Mouse (Mus musculus) liver, embryonic 14.5 days (tissue): ENCODE results near the gene Mmp14. TPM values are rescaled to one million over a fixed set of nuclear protein-coding genes. Genes with fewer than 3 reads are reported as not detected.
A peak's percentile ranks its signal among the peaks of the same experiment; 100 is the strongest.

ENCODE experiments used
- ATAC-seq: fragments of 200-750 bp; cut with Nextera tagmentation; 2 replicates; pipeline ENCODE4 v1.8.0; 2017; ENCODE audit warnings: moderate number of reproducible peaks, mild to moderate bottlenecking, moderate library complexity; ENCODE audit not compliant: insufficient read depth
- DNase-seq, 3 experiments: peaks; one replicate each; pipeline ENCODE4 v3.0.0-alpha.2; 2012 to 2013; ENCODE audit warnings: low read depth in 3 of 3, low spot score in 3 of 3
- H3K27ac ChIP-seq: fragments of 300-500 bp; sonication (generic); 2 replicates; pipeline ENCODE4 v1.5.1; 2014; ENCODE audit warnings: moderate library complexity, mild to moderate bottlenecking, control low read depth, inconsistent platforms
- H3K27me3 ChIP-seq: fragments of 300-500 bp; sonication (generic); 2 replicates; pipeline ENCODE4 v1.6.1; 2014; ENCODE audit warnings: mild to moderate bottlenecking, low read length, moderate library complexity; ENCODE audit not compliant: control insufficient read depth, insufficient read depth
- H3K36me3 ChIP-seq: fragments of 300-500 bp; sonication (generic); replicated peaks from 2 replicates; pipeline ENCODE4 v1.6.1; 2014; ENCODE audit warnings: low read depth; ENCODE audit not compliant: control insufficient read depth, insufficient read depth
- H3K4me1 ChIP-seq, 2 experiments: fragments of 200-500 bp in 1 of 2; fragments of 300-500 bp in 1 of 2; sonication (generic) in 1 of 2; replicated peaks; 2 replicates each; pipeline ENCODE4 v1.6.1; 2012 to 2014; ENCODE audit warnings: antibody characterized with exemption in 1 of 2, inconsistent platforms in 1 of 2, low read length in 1 of 2; ENCODE audit not compliant: control insufficient read depth in 2 of 2, insufficient read depth in 2 of 2
- H3K4me2 ChIP-seq: fragments of 300-500 bp; sonication (generic); 2 replicates; pipeline ENCODE4 v1.6.1; 2014; ENCODE audit warnings: low read depth, mild to moderate bottlenecking, control low read depth, moderate library complexity
- H3K4me3 ChIP-seq, 2 experiments: fragments of 200-500 bp in 1 of 2; fragments of 300-500 bp in 1 of 2; sonication (generic) in 1 of 2; 2 replicates each; pipeline ENCODE4 v1.5.1; 2012 to 2014; ENCODE audit warnings: low read depth in 2 of 2, low read length in 2 of 2, mild to moderate bottlenecking in 2 of 2, control low read depth in 1 of 2, inconsistent platforms in 1 of 2, moderate library complexity in 1 of 2; ENCODE audit not compliant: insufficient read depth in 1 of 2
- H3K9ac ChIP-seq: fragments of 300-500 bp; sonication (generic); replicated peaks from 2 replicates; pipeline ENCODE4 v1.6.1; 2014; ENCODE audit warnings: mild to moderate bottlenecking, control low read depth, moderate library complexity
- H3K9me3 ChIP-seq: fragments of 300-500 bp; sonication (generic); 2 replicates; pipeline ENCODE4 v1.6.1; 2016; ENCODE audit warnings: low read length, mixed read lengths; ENCODE audit not compliant: control insufficient read depth
- CTCF ChIP-seq: IDR thresholded peaks from 2 replicates; pipeline ENCODE4 v1.5.1; 2016; ENCODE audit warnings: antibody characterized with exemption, low read depth, control low read depth
- EP300 ChIP-seq: IDR thresholded peaks from 2 replicates; pipeline ENCODE4 v1.6.1; 2016; ENCODE audit warnings: antibody characterized with exemption, low read depth
- WGBS: fragments of 180-500 bp; shearing (Covaris S2); extraction: QIAGEN DNeasy Blood & Tissue Kit; methylation state at CpG from one replicate; pipeline ENCODE4 v1.1.7; 2014; ENCODE audit not compliant: insufficient replicate concordance; 5-methylcytosine and 5-hydroxymethylcytosine counted together
- polyA plus RNA-seq, 2 experiments: library from polyadenylated mRNA; depleted of rRNA in 1 of 2; stranded (reverse) in 1 of 2; unstranded in 1 of 2; fragments of >200 nt; fragmentation: Nextera tagmentation in 1 of 2; extraction: Ambion mirVana in 1 of 2; gene quantifications; 2 replicates each; pipeline versions ENCODE4 v1.2.1 to v1.2.3; 2012 to 2014

Mmp14 gene
- polyA plus RNA-seq, 2 experiments, result 14.4 to 19.0 TPM

DNA sequence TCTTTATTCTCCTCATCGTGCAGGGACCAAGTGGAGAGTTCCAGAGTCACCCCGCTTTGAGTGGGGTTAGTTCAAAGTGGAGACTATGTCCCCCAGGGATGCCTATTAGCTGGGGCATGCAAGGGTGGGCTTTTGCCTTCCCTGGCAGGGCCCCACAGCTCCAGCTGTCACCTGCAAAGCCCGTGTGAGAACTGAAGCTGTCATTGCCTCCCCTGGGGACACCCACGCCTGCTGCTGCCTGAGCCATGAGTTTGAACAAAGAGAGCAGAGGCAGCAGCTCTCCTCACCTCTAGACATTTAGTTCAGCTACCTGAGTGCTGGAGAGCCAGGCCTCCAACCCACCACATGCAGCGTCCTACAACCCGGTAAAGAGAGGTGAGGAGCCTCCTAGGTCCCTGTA is 49.3 kb downstream of the Mmp14 start:
- ATAC-seq, result no peak
- no peak overlapping the region for H3K4me2 ChIP-seq
- 50% methylated on average over 6 of the region's 6 CpGs for WGBS
- no peak overlapping the region for H3K4me3 ChIP-seq
- peaks cover 0 to 5% of the 10 kb centered on the region in 2 experiments; a peak in 1 of 4 replicates for H3K4me1 ChIP-seq
- no peaks in the 10 kb centered on the region for H3K36me3 ChIP-seq
- no peak for TF ChIP-seq EP300
- no peak for TF ChIP-seq CTCF
- H3K27me3 ChIP-seq, result peaks cover 44% of the 10 kb centered on the region
- no peak overlapping the region for H3K27ac ChIP-seq
- H3K9me3 ChIP-seq, result no peaks in the 10 kb centered on the region
- DNase-seq, result no peak
- no peak overlapping the region for H3K9ac ChIP-seq

GRCm38 (mm10) chr14:54481402-54481801 is 50.0 kb downstream of the Mmp14 start:
- H3K4me3 ChIP-seq, result no peak overlapping the region
- no peaks in the 10 kb centered on the region for H3K36me3 ChIP-seq
- peaks cover 39% of the 10 kb centered on the region for H3K27me3 ChIP-seq
- H3K4me2 ChIP-seq, result no peak overlapping the region
- peaks cover 0 to 5% of the 10 kb centered on the region in 2 experiments; a peak in 1 of 4 replicates for H3K4me1 ChIP-seq
- TF ChIP-seq EP300 (no peak), CTCF (no peak)
- 26% methylated on average over 8 of the region's 8 CpGs for WGBS
- H3K27ac ChIP-seq, result no peak overlapping the region
- DNase-seq (no peak), ATAC-seq (no peak)
- no peak overlapping the region for H3K9ac ChIP-seq
- no peaks in the 10 kb centered on the region for H3K9me3 ChIP-seq

DNA sequence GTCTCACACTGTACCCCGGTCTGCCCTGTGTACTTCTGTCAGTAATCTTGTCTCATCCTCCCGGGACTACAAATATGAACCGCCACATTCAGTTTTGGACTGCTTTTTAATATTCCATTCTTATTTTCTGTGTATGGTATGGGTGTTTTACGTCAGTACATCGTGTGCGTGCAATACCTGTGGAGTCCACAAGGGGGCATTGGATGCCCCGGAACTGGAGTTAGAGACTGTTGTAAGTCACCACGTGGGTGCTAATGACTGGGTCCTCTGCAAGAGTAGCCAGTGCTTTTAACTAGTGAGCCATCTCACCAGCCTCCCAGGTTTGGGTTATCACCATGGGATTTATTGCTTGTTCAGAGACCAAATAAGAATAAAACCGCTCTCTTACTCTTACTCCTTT is 51.1 kb downstream of the Mmp14 start:
- Histone ChIP-seq H3K27me3 (peaks cover 32% of the 10 kb centered on the region), H3K9me3 (no peaks in the 10 kb centered on the region), H3K4me2 (no peak overlapping the region), H3K27ac (no peak overlapping the region), H3K4me3 (no peak overlapping the region), H3K9ac (no peak overlapping the region), H3K4me1 (peaks cover 0 to 2% of the 10 kb centered on the region in 2 experiments; a peak in 1 of 4 replicates), H3K36me3 (no peaks in the 10 kb centered on the region)
- DNase-seq (peak in 2 of 3 experiments; percentile 35 to 38), ATAC-seq (no peak)
- no peak for TF ChIP-seq EP300
- TF ChIP-seq CTCF, result peak; percentile 89
- WGBS, result 39% methylated on average over 9 of the region's 9 CpGs

GRCm38 (mm10) chr14:54485899-54486298 is 54.5 kb downstream of the Mmp14 start:
- H3K36me3 ChIP-seq, result no peaks in the 10 kb centered on the region
- no peak for ATAC-seq
- TF ChIP-seq EP300 (0 out of 2 replicates have a peak, but pooled peaks have one; percentile 15), CTCF (no peak)

GRCm38 (mm10) chr14:54487732-54488131 is 56.3 kb downstream of the Mmp14 start:
- H3K4me1 ChIP-seq, result peaks cover 0 to 7% of the 10 kb centered on the region in 2 experiments; a peak in 2 of 4 replicates
- no peak for DNase-seq
- H3K27me3 ChIP-seq, result no peaks in the 10 kb centered on the region
- 47% methylated on average over 2 of the region's 2 CpGs for WGBS
- no peak overlapping the region for H3K4me3 ChIP-seq
- TF ChIP-seq EP300, result no peak
- TF ChIP-seq CTCF, result no peak
- H3K9ac ChIP-seq, result no peak overlapping the region
- ATAC-seq, result no peak
- no peak overlapping the region for H3K27ac ChIP-seq
- H3K4me2 ChIP-seq, result no peak overlapping the region
- H3K36me3 ChIP-seq, result no peaks in the 10 kb centered on the region
- no peaks in the 10 kb centered on the region for H3K9me3 ChIP-seq

More at GRCm38 (mm10) chr14:54485899-54486298, 54.5 kb downstream of the Mmp14 start:
- H3K27me3 ChIP-seq, result no peaks in the 10 kb centered on the region
- H3K4me2 ChIP-seq, result no peak overlapping the region
- WGBS, result 34% methylated on average over 7 of the region's 7 CpGs
- H3K27ac ChIP-seq, result no peak overlapping the region
- H3K9me3 ChIP-seq, result no peaks in the 10 kb centered on the region
- DNase-seq, result no peak
- H3K4me1 ChIP-seq, result peaks cover 0 to 2% of the 10 kb centered on the region in 2 experiments; a peak in 1 of 4 replicates
- no peak overlapping the region for H3K4me3 ChIP-seq
- no peak overlapping the region for H3K9ac ChIP-seq
